Mouse (Mus musculus): ENCODE measurements around the gene Esr1.

DNA sequence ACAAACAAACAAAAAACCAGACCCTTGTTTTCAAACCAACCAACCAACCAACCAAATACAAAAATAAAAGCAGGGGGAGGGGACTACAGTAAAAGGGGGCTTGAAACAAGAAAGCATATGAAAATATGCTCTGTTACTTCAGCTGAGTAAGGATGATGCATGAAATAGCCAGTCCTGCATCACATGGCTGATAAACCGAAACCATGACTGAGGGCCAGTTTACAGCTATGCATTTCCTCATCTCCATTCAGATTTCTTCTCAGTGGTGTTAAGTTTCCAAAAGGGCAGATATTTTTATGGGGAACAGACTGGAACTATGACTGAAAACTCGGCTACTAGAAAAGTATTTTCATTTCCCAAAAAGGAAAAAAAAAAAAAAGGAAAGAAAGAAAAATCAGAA is 417.8 kb downstream of the Esr1 start:
- TF ChIP-seq CTCF (IDR thresholded peaks at IDR 0.05; ENCODE audit: low read depth, low read length), result no peak
- TF ChIP-seq POLR2A (IDR thresholded peaks at IDR 0.05; ENCODE audit: extremely low read depth, insufficient read depth, low read length), result no peak
